Mouse (Mus musculus) liver, postnatal 0 days (tissue): ENCODE results near the gene Bfsp1. TPM values are rescaled to one million over a fixed set of nuclear protein-coding genes. Genes with fewer than 3 reads are reported as not detected.

ENCODE experiments used
- ATAC-seq: fragments of 200-750 bp; cut with Nextera tagmentation; 2 replicates; pipeline ENCODE4 v1.8.0; 2017; ENCODE audit warnings: mild to moderate bottlenecking, moderate library complexity
- DNase-seq: peaks from one replicate; pipeline ENCODE4 v3.0.0-alpha.2; 2016
- H3K27ac ChIP-seq: fragments of 300-500 bp; sonication (generic); 2 replicates; pipeline ENCODE4 v1.5.1; 2014; ENCODE audit warnings: antibody characterized with exemption, moderate library complexity, mild to moderate bottlenecking, low read depth
- H3K27me3 ChIP-seq: fragments of 300-500 bp; sonication (generic); 2 replicates; pipeline ENCODE4 v1.6.1; 2014; ENCODE audit warnings: low read length, control low read depth, mixed read lengths; ENCODE audit not compliant: insufficient read depth
- H3K36me3 ChIP-seq: fragments of 300-500 bp; sonication (generic); replicated peaks from 2 replicates; pipeline ENCODE4 v1.6.1; 2014; ENCODE audit warnings: mild to moderate bottlenecking, control low read depth, low read length, moderate library complexity, mixed read lengths; ENCODE audit not compliant: insufficient read depth
- H3K4me1 ChIP-seq: fragments of 300-500 bp; sonication (generic); 2 replicates; pipeline ENCODE4 v1.6.1; 2014; ENCODE audit warnings: antibody characterized with exemption, mild to moderate bottlenecking, control low read depth; ENCODE audit not compliant: insufficient read depth
- H3K4me2 ChIP-seq: fragments of 300-500 bp; sonication (generic); 2 replicates; pipeline ENCODE4 v1.6.1; 2014; ENCODE audit warnings: low read depth, mild to moderate bottlenecking, low read length, moderate library complexity, mixed read lengths
- H3K4me3 ChIP-seq: fragments of 300-500 bp; sonication (generic); 2 replicates; pipeline ENCODE4 v1.5.1; 2014; ENCODE audit warnings: low read depth, low read length
- H3K9ac ChIP-seq: fragments of 300-500 bp; sonication (generic); replicated peaks from 2 replicates; pipeline ENCODE4 v1.6.1; 2014; ENCODE audit warnings: mild to moderate bottlenecking, moderate library complexity
- H3K9me3 ChIP-seq: fragments of 300-500 bp; sonication (generic); 2 replicates; pipeline ENCODE4 v1.6.1; 2016; ENCODE audit warnings: mild to moderate bottlenecking, control low read depth, low read length, mixed read lengths
- CTCF ChIP-seq: sonication (generic); IDR thresholded peaks from 2 replicates; pipeline ENCODE4 v1.5.1; 2016; ENCODE audit warnings: antibody characterized with exemption, low read depth
- EP300 ChIP-seq: IDR thresholded peaks from 2 replicates; pipeline ENCODE4 v1.6.1; 2016; ENCODE audit warnings: antibody characterized with exemption, low read depth, mild to moderate bottlenecking
- WGBS: fragments of 180-500 bp; shearing (Covaris S2); extraction: QIAGEN DNeasy Blood & Tissue Kit; methylation state at CpG from one replicate; pipeline ENCODE4 v1.1.7; 2014; ENCODE audit not compliant: insufficient replicate concordance; 5-methylcytosine and 5-hydroxymethylcytosine counted together
- polyA plus RNA-seq: library from polyadenylated mRNA; unstranded; fragments of >200 nt; fragmentation: Nextera tagmentation; extraction: Ambion mirVana; gene quantifications from 2 replicates; pipeline ENCODE4 v1.2.1, GENCODE M21; 2015

Gene Bfsp1
- polyA plus RNA-seq, 1 experiment from 2014 or later = 0.12 TPM

- H3K4me3 ChIP-seq = no peak overlapping the region
- TF ChIP-seq EP300 (no peak), CTCF (no peak)
- no peaks in the 10 kb centered on the region for H3K27me3 ChIP-seq
- H3K9ac ChIP-seq = no peak overlapping the region
- H3K27ac ChIP-seq = no peak overlapping the region
- no peak overlapping the region for H3K4me2 ChIP-seq
- no peaks in the 10 kb centered on the region for H3K9me3 ChIP-seq
- H3K36me3 ChIP-seq = no peaks in the 10 kb centered on the region
- WGBS = 69% methylated on average over 5 of the region's 5 CpGs
- DNase-seq = no peak
- no peaks in the 10 kb centered on the region for H3K4me1 ChIP-seq
- no peak for ATAC-seq
Observed at GRCm38 (mm10) chr2:143789911-143790310, 73.1 kb downstream of the Bfsp1 start.

DNA sequence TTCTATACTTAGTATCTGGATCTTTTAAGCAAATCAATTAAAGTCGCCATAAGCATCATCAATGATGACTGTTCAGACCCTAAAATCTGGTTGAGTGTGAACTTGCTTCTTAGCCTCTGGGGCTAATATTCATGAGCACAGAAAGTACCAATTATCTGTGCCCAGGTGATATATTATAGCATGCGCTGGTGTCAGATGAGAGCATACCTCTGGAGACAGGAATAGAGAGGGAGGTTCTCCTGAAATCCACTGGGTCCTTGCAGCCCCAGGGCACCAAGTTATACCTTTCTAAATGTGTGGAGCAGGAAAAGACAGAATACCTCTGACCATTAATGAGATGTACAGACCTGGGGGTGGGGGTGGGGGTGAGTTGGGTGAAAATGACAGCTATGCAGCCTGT lies 82.7 kb downstream of the Bfsp1 start:
- H3K9me3 ChIP-seq = no peaks in the 10 kb centered on the region
- no peaks in the 10 kb centered on the region for H3K4me1 ChIP-seq
- TF ChIP-seq EP300 (no peak), CTCF (no peak)
- DNase-seq = no peak
- H3K36me3 ChIP-seq = no peaks in the 10 kb centered on the region
- ATAC-seq = no peak
- no peak overlapping the region for H3K4me2 ChIP-seq
- no peak overlapping the region for H3K4me3 ChIP-seq
- H3K27me3 ChIP-seq = no peaks in the 10 kb centered on the region
- no peak overlapping the region for H3K27ac ChIP-seq
- no peak overlapping the region for H3K9ac ChIP-seq
- WGBS = 69% methylated on average over 2 of the region's 2 CpGs

Other genes with a start within 250 kb of the Bfsp1 start
- gene Dstn, start 52.1 kb upstream of the Bfsp1 start, polyA plus RNA-seq = 155 and 160 TPM in 2 replicates
- 74.3 and 74.7 TPM in 2 replicates for gene Rrbp1, start 148.1 kb upstream of the Bfsp1 start, polyA plus RNA-seq
- gene Banf2, start 169.9 kb upstream of the Bfsp1 start, polyA plus RNA-seq = not detected in 2 replicates